Mouse (Mus musculus) lung, embryonic 16.5 days (tissue): ENCODE data around the gene Eif4h. TPM values are rescaled to one million over a fixed set of nuclear protein-coding genes. Genes with fewer than 3 reads are reported as not detected.

Source experiments
- ATAC-seq: fragments of 200-750 bp; cut with Nextera tagmentation; 2 replicates; pipeline ENCODE4 v1.8.0; 2017; ENCODE audit warnings: low read depth, mild to moderate bottlenecking, moderate library complexity
- H3K27ac ChIP-seq: fragments of 300-500 bp; sonication (generic); 2 replicates; pipeline ENCODE4 v1.5.1; 2014; ENCODE audit warnings: mild to moderate bottlenecking, control low read depth, low read length
- H3K27me3 ChIP-seq: fragments of 300-500 bp; sonication (generic); 2 replicates; pipeline ENCODE4 v1.6.1; 2014; ENCODE audit warnings: low read depth, low read length, mixed read lengths; ENCODE audit not compliant: control insufficient read depth, insufficient read depth
- H3K36me3 ChIP-seq: fragments of 300-500 bp; sonication (generic); 2 replicates; pipeline ENCODE4 v1.6.1; 2014; ENCODE audit warnings: low read length; ENCODE audit not compliant: control insufficient read depth, insufficient read depth
- H3K4me1 ChIP-seq: fragments of 300-500 bp; sonication (generic); replicated peaks from 2 replicates; pipeline ENCODE4 v1.6.1; 2014; ENCODE audit warnings: low read length, mixed read lengths; ENCODE audit not compliant: control insufficient read depth, insufficient read depth
- H3K4me2 ChIP-seq: fragments of 300-500 bp; sonication (generic); 2 replicates; pipeline ENCODE4 v1.6.1; 2014; ENCODE audit warnings: low read depth, low read length, control low read depth
- H3K4me3 ChIP-seq: fragments of 300-500 bp; sonication (generic); 2 replicates; pipeline ENCODE4 v1.5.1; 2014; ENCODE audit warnings: mild to moderate bottlenecking, low read length, control low read depth
- H3K9ac ChIP-seq: fragments of 300-500 bp; sonication (generic); 2 replicates; pipeline ENCODE4 v1.6.1; 2014; ENCODE audit warnings: low read length, control low read depth
- H3K9me3 ChIP-seq: fragments of 300-500 bp; sonication (generic); 2 replicates; pipeline ENCODE4 v1.6.1; 2016; ENCODE audit warnings: low read length; ENCODE audit not compliant: control insufficient read depth
- WGBS: fragments of 180-500 bp; shearing (Covaris S2); extraction: QIAGEN DNeasy Blood & Tissue Kit; methylation state at CpG from one replicate; pipeline ENCODE4 v1.1.7; 2014; 5-methylcytosine and 5-hydroxymethylcytosine counted together
- polyA plus RNA-seq: library from polyadenylated mRNA; unstranded; fragments of >200 nt; fragmentation: Nextera tagmentation; extraction: Ambion mirVana; gene quantifications from 2 replicates; pipeline ENCODE4 v1.2.1, GENCODE M21; 2015

The Eif4h gene
- polyA plus RNA-seq = 493 and 502 TPM in 2 replicates

GRCm38 (mm10) chr5:134639269-134639682 lies at the start of gene Eif4h:
Gene Eif4h (minus strand): TSS chr5:134639490.
- WGBS = under 1% methylated on average over 51 of the region's 52 CpGs
- peak within 1 kb of the TSS; percentile 65 for H3K4me3 ChIP-seq
- peak; percentile 94 for ATAC-seq
- peak within 1 kb of the TSS; percentile 94 for H3K27ac ChIP-seq
- H3K9me3 ChIP-seq = no peaks in the 10 kb centered on the region
- H3K27me3 ChIP-seq = no peaks in the 10 kb centered on the region
- H3K36me3 ChIP-seq = peaks cover 7% of the 10 kb centered on the region
- H3K4me1 ChIP-seq = peaks cover 17% of the 10 kb centered on the region
- H3K4me2 ChIP-seq = peak within 1 kb of the TSS; percentile 89
- peak within 1 kb of the TSS; percentile 91 for H3K9ac ChIP-seq

GRCm38 (mm10) chr5:134688718-134689284 lies 49.5 kb upstream of the Eif4h start:
- H3K9ac ChIP-seq = peak overlapping the region; percentile 57
- WGBS = 0% methylated on average over 38 of the region's 38 CpGs
- H3K36me3 ChIP-seq = peaks cover 1% of the 10 kb centered on the region; the same call in 1 of the 2 replicates
- peak overlapping the region; percentile 74 for H3K4me2 ChIP-seq
- peak overlapping the region; percentile 73 for H3K4me3 ChIP-seq
- H3K27ac ChIP-seq = peak overlapping the region; percentile 70
- no peaks in the 10 kb centered on the region for H3K9me3 ChIP-seq
- H3K4me1 ChIP-seq = peaks cover 14% of the 10 kb centered on the region
- no peaks in the 10 kb centered on the region for H3K27me3 ChIP-seq
- peak; percentile 96 for ATAC-seq

GRCm38 (mm10) chr5:134688086-134688717 lies 48.9 kb upstream of the Eif4h start, which contains the start of gene Limk1:
Gene Limk1 (minus strand): TSS chr5:134688598.
- peak; percentile 4 for ATAC-seq
- Histone ChIP-seq H3K4me1 (peaks cover 14% of the 10 kb centered on the region), H3K36me3 (peaks cover 2% of the 10 kb centered on the region; the same call in 1 of the 2 replicates), H3K27me3 (no peaks in the 10 kb centered on the region), H3K9ac (peak within 1 kb of the TSS; percentile 79), H3K27ac (peak within 1 kb of the TSS; percentile 70), H3K9me3 (no peaks in the 10 kb centered on the region), H3K4me3 (peak within 1 kb of the TSS; percentile 73), H3K4me2 (peak within 1 kb of the TSS; percentile 89)
- WGBS = under 1% methylated on average over 57 of the region's 69 CpGs

DNA sequence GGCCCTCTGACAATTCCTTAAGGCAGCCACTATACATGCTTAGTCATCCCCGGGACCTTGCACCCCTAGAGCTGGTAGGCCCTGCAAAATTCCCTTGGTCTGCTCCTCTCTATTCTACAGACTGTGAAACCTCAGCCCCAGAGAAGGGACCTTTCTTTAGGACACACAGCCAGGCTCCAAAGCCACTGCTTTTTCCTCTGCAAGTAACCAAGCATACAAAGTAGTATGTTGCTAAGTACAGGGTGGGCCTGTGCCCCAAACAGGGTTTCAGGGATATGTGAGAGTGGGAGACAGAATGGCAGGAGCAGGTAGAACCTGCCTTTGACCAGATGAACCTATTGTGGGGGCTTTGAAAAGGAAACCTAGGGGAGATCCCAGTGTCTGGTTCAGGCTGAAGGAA lies 47.9 kb upstream of the Eif4h start:
- ATAC-seq = no peak
- no peaks in the 10 kb centered on the region for H3K27me3 ChIP-seq
- H3K9me3 ChIP-seq = no peaks in the 10 kb centered on the region
- H3K4me1 ChIP-seq = peaks cover 14% of the 10 kb centered on the region
- peak overlapping the region; percentile 24; the same call in 1 of the 2 replicates for H3K9ac ChIP-seq
- H3K36me3 ChIP-seq = peaks cover 2% of the 10 kb centered on the region; the same call in 1 of the 2 replicates
- H3K4me2 ChIP-seq = peak overlapping the region; percentile 89
- H3K4me3 ChIP-seq = peak overlapping the region; percentile 73
- no peak overlapping the region for H3K27ac ChIP-seq
- WGBS = 71% methylated on average over 1 of the region's 1 CpGs

DNA sequence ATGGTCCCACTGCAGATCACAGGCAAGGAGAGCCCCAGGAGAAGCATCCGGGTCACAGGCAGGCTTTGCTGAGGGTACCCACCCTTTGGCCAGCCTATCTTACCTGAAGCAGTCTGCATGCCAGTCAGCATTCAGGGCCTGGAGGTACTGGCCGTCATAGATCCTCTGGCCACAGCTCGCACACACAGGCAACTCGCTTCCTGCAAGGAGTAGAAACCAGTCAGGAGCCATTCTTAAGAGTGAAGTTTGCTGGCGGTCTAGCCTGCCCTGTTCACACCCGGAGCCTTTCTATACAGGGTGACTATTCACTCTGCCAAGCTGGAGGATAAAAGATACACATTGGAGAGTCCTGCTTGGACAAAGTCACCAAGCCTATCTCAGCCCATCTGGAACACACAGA lies 47.3 kb upstream of the Eif4h start:
- Histone ChIP-seq H3K4me3 (no peak overlapping the region), H3K36me3 (peaks cover 2% of the 10 kb centered on the region; the same call in 1 of the 2 replicates), H3K9ac (no peak overlapping the region), H3K9me3 (no peaks in the 10 kb centered on the region), H3K4me2 (no peak overlapping the region), H3K27me3 (no peaks in the 10 kb centered on the region), H3K27ac (no peak overlapping the region), H3K4me1 (peaks cover 14% of the 10 kb centered on the region)
- WGBS = 92% methylated on average over 6 of the region's 6 CpGs
- no peak for ATAC-seq

DNA sequence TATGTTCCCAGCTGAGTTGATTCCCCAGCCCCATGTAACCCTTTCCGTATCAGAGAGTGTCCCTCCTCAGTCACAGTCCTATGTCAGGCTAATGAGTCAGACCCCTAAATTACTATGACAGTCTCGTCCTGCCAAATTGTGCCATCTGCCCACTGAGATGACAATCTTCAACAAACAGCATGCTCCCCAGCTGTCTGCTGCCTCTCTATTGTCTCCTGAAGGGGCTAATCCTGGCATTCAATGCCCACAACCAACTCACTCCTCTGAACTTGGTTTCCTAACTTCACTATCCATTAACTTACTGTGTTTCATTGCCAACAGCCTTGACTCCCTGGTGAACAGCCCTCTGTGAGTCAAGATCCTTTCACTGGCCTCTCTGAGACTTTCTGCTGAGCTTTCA lies 45.1 kb upstream of the Eif4h start:
- peaks cover 26% of the 10 kb centered on the region for H3K4me1 ChIP-seq
- ATAC-seq = no peak
- H3K9ac ChIP-seq = no peak overlapping the region
- 79% methylated on average over 2 of the region's 2 CpGs for WGBS
- no peak overlapping the region for H3K4me3 ChIP-seq
- no peaks in the 10 kb centered on the region for H3K27me3 ChIP-seq
- peaks cover 2% of the 10 kb centered on the region; the same call in 1 of the 2 replicates for H3K36me3 ChIP-seq
- H3K27ac ChIP-seq = no peak overlapping the region
- H3K9me3 ChIP-seq = no peaks in the 10 kb centered on the region
- no peak overlapping the region for H3K4me2 ChIP-seq

DNA sequence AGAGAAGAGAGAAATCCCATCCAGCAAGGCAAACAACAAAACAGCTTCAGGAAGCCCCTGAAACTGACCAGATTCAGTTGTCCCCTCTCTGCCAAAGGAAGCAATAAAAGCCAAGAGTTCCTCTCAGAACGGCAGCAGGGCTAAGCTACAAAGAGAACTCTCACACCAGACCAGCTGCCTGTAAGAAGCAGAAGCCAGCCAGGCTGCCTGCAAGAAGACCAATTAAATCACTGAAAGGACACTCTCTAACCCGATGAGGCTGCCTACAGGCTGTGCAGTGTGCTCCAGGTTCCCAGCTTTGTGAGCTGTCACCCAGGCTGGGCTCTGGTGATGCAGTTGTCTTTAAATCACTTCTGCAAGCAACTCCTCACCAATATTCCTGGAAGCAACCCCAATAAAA lies 44.5 kb upstream of the Eif4h start:
- no peak overlapping the region for H3K4me2 ChIP-seq
- H3K4me1 ChIP-seq = peaks cover 24% of the 10 kb centered on the region
- WGBS = 58% methylated on average over 2 of the region's 2 CpGs
- H3K9ac ChIP-seq = no peak overlapping the region
- no peak for ATAC-seq
- H3K27ac ChIP-seq = no peak overlapping the region
- H3K27me3 ChIP-seq = no peaks in the 10 kb centered on the region
- H3K9me3 ChIP-seq = no peaks in the 10 kb centered on the region
- H3K36me3 ChIP-seq = peaks cover 2% of the 10 kb centered on the region; the same call in 1 of the 2 replicates
- H3K4me3 ChIP-seq = no peak overlapping the region

DNA sequence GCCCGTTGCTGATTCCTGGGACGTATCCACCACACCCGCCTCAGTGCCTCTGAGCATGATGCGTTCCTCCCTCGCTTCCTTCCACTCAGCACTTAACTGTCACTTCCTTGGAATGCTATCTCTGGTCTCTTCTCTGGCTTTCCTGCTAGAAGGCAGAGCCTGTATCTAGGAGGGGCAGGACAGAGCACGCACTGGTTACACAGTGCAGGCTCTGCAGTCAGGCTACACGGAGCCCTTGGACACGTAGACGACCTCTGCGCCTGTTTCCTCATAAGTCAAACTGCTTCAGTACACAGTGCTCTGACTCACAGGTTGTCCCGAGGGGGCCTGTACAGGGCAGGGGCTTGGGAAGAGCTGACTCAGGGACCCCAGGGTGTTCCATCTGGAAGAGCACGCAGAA lies 40.9 kb upstream of the Eif4h start:
- Histone ChIP-seq H3K9ac (peak overlapping the region; percentile 6; the same call in 1 of the 2 replicates), H3K27ac (peak overlapping the region; percentile 62), H3K4me1 (peaks cover 36% of the 10 kb centered on the region), H3K9me3 (no peaks in the 10 kb centered on the region), H3K36me3 (peaks cover 2% of the 10 kb centered on the region; the same call in 1 of the 2 replicates), H3K27me3 (no peaks in the 10 kb centered on the region), H3K4me3 (no peak overlapping the region), H3K4me2 (no peak overlapping the region)
- ATAC-seq = no peak
- WGBS = 43% methylated on average over 12 of the region's 12 CpGs

DNA sequence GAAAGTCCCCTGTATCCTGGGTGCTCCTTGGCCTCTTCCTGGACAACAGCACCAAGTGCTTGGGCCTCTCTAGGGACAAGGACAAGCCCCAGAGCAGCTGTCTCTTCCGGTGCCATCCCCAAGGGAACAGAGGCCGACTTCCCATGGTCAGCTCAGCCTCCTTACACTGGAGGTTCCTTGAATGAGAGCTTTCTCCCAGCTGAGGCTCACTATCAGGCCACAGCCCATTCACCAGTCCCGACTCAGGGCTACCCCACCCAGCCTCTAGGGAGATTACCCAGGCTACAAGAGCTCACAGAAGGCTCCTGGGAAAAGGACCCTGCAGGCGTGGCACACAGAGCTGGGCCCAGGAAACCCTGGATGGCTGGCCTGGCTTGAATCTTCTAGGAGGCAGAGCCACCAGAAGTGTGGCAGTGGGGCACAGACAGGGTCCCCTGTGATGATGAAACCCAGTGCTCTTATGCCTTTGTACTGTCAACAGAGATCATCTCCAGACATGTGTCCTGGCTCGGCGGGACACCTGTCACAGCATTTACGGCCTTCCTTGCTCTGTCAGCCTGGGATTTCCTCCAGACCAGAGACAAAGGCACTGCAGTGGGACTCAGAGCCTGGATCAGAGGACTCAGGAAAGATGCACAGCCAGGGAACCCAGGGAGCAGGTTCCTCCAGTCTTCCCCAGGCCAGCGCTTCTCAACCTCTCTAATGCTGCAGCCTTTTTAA lies 39.7 kb upstream of the Eif4h start:
- peaks cover 36% of the 10 kb centered on the region for H3K4me1 ChIP-seq
- H3K27ac ChIP-seq = peak overlapping the region; percentile 45; the same call in 1 of the 2 replicates
- no peak overlapping the region for H3K4me3 ChIP-seq
- H3K9me3 ChIP-seq = no peaks in the 10 kb centered on the region
- H3K27me3 ChIP-seq = no peaks in the 10 kb centered on the region
- H3K4me2 ChIP-seq = no peak overlapping the region
- peak overlapping the region; percentile 13; the same call in 1 of the 2 replicates for H3K9ac ChIP-seq
- 70% methylated on average over 8 of the region's 8 CpGs for WGBS
- peaks cover 2% of the 10 kb centered on the region; the same call in 1 of the 2 replicates for H3K36me3 ChIP-seq
- no peak for ATAC-seq
